Mouse (Mus musculus) kidney, adult 8-10 months (tissue): Measurements from ENCODE around the gene Bcl2l11.
A peak's percentile ranks its signal among the peaks of the same experiment; 100 is the strongest.
"Not testable (repeated sequence)": the region's sequence is repeated elsewhere in the genome, so short reads cannot be mapped to it uniquely, and the experiment has no call there.

Experiments used
- DNase-seq, 2 experiments: peaks; one replicate each; pipeline ENCODE4 v3.0.0; 2022

The Bcl2l11 gene

GRCm38 (mm10) chr2:128176391-128177044, 50.7 kb downstream of the Bcl2l11 start:
- DNase-seq: no peak

GRCm38 (mm10) chr2:128177241-128177661, 51.4 kb downstream of the Bcl2l11 start:
- DNase-seq: no peak

DNA sequence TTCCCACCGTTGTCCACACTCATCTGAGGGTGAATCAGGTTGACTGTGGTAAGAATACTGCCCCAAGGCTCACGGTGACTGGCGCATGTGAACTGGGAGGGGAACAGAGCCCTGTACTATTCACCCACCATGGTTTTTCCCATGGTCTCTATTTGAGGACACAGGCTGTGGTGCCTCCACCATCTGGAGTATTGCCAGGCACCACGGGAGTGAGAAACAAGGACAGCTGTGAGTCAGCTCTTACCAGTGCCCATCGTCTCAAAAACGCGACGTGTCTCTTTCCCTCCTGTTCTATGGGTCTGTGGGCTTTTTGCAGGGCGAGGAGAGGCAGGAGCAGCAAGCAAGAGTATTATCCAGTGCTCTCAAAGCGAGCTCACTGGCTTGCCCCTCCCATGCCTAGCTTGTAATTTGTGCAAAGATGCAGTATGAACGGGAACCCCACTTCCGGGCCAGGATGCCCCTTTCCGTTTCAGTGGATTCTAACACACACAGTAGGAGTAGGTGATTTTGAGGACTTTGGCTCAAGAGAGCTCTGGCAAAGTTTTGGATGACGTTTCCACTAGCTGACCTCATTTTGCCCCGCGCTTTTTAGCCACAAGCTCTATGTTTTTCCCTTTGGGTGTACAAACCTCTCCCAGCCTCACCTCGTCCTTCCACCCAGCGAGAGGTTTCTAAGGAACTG, 53.4 kb downstream of the Bcl2l11 start:
- no peak for DNase-seq

GRCm38 (mm10) chr2:128179808-128180379, 54.1 kb downstream of the Bcl2l11 start:
- peak; percentile 62 to 74 for DNase-seq

DNA sequence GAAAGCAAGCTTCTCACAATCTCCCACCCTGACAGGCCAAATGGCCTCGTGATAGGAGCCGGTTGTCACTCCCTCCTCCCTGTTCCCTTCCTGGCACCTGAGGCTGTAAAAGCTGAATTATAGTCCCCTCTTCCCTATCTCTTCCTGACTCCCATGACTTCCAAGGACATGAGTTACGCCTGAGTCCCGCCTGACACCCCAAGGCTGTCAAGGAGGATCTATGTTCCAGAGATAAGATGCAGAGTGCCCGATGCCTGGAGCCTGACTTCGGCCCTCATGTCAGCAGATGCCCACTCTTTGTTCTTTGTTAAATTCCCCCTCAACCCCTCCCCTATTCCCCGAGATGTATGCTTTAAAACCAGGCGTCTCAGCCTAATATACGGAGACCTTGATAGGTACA, 56.3 kb downstream of the Bcl2l11 start:
- DNase-seq: not testable (repeated sequence)

GRCm38 (mm10) chr2:128182751-128183150, 56.9 kb downstream of the Bcl2l11 start:
- no peak for DNase-seq

DNA sequence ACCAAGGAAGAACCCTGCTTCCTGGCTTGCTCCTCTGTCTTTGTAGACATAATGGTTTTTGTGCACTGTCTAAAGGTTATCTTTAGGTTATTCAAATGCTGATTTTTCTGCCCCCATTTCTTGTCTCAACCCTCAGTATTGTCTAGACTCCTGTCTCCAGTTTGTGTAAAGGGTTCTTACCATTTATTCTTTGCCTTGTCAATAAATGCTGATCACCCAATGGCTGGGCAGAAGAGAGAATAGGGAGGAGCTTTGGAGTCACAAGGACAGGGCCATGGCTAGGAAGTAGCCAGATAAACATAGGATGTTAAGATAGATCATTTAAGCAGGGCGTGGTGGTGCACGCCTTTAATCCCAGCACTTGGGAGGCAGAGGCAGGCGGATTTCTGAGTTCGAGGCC, 57.9 kb downstream of the Bcl2l11 start:
- no peak for DNase-seq

DNA sequence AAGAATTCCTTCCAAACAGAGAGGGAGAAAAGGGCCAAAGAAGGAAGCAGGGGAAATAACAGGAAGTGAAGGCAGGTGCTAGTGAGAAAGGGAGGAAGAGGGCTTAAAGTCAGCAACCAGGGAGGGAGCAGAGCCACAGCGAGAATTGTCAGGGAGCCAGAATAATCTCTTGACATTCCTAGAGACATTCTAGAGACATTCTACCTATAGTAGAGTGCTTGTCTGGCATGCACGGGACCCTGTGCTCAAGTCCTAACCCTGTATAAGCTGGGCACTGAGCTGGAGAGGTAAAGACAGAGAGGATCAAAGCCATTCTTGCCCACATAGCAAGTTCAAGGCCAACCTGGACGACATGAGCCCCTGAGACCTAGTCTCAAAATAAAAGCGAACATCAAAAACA, 60.1 kb downstream of the Bcl2l11 start:
- DNase-seq: no peak

DNA sequence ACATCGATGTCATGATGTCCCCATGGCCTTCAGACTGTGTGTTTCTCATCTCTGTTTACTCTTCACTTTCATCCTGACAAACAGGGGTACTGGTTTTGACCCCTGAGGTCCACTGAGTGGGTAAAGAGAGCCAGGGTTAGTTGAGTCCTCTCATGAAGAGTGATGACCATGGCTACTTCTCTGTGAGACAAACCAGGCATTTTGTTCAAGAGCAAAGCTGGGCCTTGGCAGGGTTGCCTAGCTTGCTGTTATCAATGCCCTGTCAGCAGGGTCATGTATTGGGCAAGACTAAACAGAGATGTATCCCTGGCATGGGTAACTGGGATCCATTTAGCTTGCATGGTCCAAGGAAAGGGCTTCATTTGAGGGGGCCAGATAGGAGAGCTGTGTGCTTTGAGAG, 61.4 kb downstream of the Bcl2l11 start:
- DNase-seq: no peak

DNA sequence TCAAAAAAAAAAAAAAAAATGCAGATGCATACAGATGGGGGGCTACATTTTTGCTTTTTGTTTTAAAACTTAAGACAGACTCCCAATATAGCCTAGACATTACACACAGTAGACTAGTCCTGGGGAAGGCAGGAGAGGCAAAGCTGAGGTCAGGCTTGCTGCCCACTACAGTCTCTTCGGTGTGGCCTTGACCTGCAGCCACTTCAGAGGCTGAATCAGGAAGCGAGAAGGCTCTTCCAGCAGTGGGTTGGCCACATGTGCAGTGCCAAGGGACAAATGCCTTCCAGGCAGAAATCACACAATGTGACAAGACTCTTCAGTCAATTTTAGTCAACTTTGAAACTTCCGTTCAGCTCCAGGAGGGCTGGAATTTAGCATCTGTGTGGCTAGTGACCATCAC, 62.6 kb downstream of the Bcl2l11 start:
- DNase-seq: no peak

GRCm38 (mm10) chr2:128189691-128190090, 63.9 kb downstream of the Bcl2l11 start:
- no peak for DNase-seq

GRCm38 (mm10) chr2:128190196-128190595, 64.4 kb downstream of the Bcl2l11 start:
- DNase-seq: no peak

DNA sequence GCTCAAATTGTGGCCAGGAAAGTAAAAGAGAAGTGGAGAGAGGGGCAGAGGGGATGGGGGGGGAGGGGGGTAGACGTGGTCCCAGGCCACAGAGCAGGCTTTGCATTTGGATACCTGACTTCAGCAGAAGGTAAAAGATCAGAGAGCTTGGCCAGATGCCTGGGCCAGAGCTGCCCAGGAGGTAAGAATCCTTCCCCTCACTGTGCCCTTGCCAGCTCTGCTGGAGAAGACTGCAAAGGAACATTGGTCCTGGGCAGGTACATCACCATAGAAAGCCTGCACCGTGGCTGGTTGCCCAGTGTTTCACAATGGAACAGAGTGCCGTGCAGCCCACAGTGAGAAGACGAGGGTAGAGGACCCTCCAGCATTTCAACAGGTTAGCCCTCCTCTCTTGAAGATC, 67.6 kb downstream of the Bcl2l11 start:
- DNase-seq: peak; percentile 81 to 83

DNA sequence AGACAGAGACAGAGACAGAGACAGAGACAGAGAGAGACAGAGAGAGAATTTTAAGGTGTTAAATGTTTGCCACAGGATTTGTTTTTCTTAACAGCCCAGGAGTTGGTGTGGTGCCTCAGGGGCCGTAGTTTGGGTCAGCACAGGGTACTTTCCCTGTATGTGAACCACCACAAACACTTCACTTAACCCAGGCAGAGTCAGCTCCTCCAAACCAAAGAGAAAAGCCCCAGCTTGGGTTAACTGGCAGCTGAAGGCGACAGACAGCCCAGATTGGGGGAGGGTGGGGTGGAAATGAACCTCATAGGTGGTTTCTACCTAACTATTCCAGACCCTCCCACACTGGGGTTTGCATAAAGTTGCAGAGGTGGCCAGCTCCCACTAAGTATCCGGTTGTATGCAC, 71.5 kb downstream of the Bcl2l11 start:
- DNase-seq: no peak

DNA sequence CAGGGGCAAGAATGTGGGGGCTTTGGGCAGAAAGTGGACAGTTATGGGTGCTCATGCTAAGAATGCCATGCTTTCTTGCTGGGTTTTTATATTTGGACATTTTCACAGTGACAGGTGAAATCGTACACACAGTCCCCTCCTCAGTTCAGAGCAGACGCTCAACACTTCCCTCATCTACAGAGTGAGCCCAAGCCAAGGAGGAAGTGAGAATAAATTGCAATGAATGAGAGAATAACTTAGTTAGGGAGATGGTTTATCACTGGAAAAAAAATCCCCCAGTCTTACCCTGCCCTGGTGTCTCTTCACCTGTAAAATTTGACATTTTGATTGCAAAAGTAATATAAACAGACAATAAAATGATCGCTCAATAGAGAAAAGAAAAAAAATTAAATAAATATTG, 77.3 kb downstream of the Bcl2l11 start:
- no peak for DNase-seq

DNA sequence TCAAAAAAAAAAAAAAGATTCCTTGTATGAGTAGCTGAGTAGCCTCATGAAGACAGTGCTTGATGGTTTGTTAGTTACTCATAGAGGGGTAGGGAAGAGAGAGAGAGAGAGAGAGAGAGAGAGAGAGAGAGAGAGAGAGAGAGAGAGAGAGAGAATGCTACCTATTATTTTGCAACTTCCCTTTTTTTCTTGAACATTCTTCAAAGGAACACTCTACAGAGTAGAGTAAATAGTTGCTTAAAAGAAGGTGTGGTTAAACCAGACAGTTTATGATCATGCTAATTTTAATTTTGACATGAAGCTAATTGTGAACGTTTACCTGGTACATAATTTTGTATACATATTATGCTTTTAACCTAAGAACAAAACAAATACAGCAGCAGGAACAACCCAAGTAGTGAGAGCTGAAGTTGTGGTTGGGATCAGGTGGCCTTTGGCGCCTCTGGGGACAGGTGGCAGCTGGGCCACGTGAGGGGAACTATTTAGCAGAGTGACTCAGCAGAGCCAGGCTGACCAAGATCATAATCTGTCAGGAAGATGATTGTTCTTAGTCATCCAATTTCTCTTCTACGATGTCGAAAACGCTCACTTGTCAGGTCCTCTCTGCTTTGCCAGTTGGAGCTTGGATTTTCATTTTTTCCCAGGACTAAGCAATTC, 78.0 kb downstream of the Bcl2l11 start:
- DNase-seq: no peak

GRCm38 (mm10) chr2:128208541-128208940, 82.7 kb downstream of the Bcl2l11 start:
- DNase-seq: peak; percentile 73 to 86

GRCm38 (mm10) chr2:128209841-128210329, 84.0 kb downstream of the Bcl2l11 start:
- DNase-seq: no peak

- no peak for DNase-seq
Observed at GRCm38 (mm10) chr2:128210376-128210775, 84.5 kb downstream of the Bcl2l11 start.

- DNase-seq: peak in 1 of 2 experiments; percentile 33
Observed at GRCm38 (mm10) chr2:128211022-128211880, 85.4 kb downstream of the Bcl2l11 start.

DNA sequence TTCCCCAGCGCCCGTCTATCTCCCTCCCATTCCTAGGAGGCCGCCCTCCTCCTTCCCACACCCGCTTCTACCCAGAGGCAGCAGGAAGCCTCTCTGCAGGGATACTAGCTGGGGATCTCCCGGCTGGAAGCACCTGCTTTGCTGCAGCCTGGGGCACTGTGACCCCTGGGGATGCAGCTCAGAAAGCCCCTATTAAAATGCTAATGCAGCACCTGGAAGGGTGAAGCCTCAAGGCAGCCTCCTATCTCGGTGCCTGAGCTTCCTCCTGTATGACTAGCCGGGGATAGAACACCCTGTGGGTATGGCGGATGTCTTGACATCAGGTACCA, 86.0 kb downstream of the Bcl2l11 start:
- DNase-seq: no peak
